Mouse (Mus musculus) CD8-positive naive resting alpha-beta T cell, adult 2 months (primary cell): ENCODE data around the gene Olfr985.

ENCODE experiments used
- DNase-seq, 2 experiments: peaks; one replicate each; pipeline ENCODE4 v3.0.0; 2022; ENCODE audit warnings: low read depth in 2 of 2, low spot score in 2 of 2

The Olfr985 gene

DNA sequence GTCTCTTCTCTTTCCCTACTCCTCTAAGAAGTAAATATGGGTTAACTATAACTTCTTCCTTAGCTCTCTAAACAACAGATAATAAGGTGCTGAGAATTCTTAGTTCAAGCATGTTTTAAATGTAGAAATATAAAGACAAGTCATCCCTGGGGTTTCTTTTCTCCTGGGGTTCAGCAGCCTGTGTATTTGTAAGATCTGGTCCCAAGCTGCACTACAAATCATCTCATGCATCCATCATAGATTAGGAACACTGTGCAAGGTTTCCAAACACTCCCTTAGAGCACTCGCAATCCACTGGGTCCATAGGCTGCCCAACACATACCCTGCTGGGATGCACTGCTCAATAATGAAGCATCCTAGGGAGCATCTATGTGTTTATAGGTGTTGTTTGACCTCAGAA, at the start of gene Olfr985:
Olfr985 (minus strand) TSS at position 101 of the 400 bp plus-strand sequence.
- DNase-seq = no peak

- DNase-seq = no peak
These were observed 47.0 kb upstream of the Olfr985 start for GRCm38 (mm10) chr9:40177017-40177416.

- no peak for DNase-seq
These were observed 36.5 kb upstream of the Olfr985 start for GRCm38 (mm10) chr9:40166446-40166845.

DNA sequence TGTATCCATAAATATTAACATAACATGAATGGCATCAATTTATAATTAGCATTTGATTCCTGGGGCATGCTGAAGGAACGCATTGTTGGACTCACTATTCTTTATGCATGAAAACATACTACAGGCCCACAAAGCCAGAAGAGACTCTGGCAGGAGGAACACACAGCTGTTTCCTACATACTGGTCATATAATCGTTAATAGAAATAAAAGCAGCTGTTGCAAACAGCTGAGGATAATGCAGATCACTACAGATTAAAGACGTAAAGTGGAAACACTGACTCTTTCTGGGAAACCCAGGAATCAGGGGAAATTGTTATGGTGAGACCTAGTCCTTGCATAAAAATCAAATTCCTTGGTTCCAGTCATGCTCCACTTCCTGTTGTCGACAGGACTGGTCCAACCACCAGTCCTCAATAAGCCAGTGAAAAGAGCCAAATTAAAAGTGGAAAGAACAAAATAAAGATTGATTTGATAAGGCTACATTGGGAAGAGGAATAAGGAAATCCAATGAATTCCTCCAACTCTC, 25.2 kb upstream of the Olfr985 start:
- no peak for DNase-seq

DNA sequence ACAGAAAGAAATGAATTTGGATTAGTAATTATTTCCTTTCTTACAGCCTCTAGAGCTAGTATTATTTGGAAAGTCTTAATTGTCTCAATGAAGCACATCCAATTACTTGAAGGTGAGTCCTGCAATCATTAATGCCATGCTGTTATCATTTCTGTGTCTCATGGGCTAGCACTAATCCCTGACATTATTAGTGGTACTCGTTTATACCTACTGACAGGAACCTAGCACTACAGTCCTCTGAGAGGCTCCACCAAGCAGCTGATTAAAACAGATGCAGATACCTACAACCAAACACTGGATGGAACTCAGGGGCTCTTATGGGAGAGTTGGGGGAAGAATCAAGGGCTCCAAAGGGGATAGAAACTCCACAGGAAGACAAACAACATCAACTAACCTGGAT, 11.6 kb upstream of the Olfr985 start:
- no peak for DNase-seq

DNA sequence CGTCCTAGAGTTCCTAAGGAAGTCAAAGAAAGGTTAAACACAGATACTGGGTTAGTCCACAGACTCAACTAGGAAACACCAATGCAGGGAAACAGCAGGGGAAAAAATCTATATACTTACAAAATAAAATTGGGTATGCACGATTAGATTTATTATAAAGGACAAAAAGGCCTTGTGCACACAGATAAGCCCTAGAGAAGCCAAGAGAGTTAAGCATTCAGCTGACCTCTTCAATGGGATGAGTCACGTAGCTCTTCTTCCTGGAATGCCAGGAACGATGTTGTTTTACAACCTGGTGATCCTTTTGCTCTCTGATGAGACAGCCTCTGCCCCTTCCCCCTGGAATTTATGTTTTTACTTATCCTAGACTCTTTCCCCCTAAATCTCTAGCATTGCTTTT, 9.5 kb upstream of the Olfr985 start:
- DNase-seq = no peak

DNA sequence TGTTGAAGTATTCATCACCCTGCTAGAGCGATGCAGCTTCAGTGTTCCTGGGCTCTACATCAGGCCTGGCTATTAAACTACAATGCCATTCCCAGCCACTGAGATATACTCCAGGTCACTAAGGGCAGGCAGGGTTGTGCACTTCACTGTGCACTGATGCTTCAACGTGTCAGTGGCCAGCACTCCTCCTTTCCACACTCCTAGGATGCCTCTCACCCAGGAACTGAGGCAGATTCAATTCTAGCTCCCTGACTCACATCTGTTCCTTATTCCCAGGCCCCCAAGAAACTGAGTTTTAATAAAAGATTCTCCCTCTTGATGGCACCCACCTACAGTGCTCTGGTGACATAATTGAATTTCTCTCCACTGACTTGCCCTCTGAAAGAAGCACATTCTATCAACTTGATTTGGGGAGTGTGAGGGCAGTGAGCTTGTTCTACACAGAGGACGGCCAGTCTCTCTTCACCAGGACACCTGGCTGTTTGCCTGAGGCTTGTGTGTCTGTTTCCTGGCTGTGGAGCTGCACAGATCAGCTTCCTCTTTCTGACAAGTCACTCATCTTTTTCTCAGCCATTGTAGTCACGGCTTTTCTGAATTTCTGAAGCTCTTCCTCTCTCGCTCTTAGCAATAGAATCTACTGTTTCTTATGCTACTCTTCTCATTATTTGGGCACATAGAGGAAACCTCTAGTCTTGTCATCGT, 7.2 kb upstream of the Olfr985 start:
- no peak for DNase-seq

- DNase-seq = no peak
These were observed 572 bp upstream of the Olfr985 start for GRCm38 (mm10) chr9:40130556-40130955.

DNA sequence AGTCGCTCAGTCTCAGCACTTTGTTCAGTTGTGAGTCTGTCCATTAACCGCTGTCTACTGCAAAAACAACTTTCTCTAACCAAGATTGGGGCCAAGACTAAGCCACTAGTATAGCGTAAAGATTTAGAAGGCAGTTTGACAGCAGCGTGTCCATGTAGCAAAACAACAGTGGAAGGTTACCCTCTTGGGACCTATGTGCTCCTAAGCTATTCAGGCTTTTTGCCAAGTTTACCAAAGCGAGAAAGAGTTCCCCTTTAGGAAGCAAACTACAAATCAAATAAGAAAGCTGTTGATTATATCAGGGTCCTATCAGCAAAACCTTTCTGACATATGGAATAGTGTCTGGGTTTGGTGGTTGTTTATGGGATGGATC, 12.7 kb downstream of the Olfr985 start:
- no peak for DNase-seq

DNA sequence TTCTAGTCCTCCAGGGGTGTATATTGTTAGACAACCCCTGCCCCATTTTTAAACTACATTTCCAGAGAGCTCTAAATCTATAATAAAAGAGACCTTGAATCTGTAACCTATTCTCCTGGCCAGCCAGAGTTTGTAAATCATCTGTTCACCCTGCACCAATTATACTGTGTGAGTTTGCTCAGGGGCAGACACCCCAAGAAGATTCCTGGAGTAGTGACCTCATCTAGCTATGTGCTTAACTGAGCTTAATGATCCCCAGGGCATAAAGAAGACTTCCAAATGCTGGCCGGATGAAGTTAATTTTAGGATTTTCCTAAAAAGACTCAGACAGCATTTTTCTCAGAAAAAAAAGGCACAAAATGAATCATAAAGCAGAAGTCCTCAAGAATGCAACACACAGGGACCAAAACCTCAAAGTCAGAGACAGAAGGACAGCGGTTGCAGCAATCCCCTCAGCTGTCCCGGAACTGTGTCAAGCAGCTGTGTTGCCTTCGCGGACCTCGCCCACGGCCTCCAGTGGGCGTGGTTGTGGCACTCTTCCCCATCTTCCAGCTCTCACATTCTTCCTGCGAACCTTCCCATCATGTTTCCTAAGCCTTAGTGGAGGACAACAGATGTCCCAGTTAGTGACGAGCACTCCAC, 13.2 kb downstream of the Olfr985 start:
- no peak for DNase-seq

GRCm38 (mm10) chr9:40114106-40114505, 15.9 kb downstream of the Olfr985 start, which contains the start of gene Olfr984:
Olfr984 (minus strand) TSS chr9:40114206.
- no peak for DNase-seq

DNA sequence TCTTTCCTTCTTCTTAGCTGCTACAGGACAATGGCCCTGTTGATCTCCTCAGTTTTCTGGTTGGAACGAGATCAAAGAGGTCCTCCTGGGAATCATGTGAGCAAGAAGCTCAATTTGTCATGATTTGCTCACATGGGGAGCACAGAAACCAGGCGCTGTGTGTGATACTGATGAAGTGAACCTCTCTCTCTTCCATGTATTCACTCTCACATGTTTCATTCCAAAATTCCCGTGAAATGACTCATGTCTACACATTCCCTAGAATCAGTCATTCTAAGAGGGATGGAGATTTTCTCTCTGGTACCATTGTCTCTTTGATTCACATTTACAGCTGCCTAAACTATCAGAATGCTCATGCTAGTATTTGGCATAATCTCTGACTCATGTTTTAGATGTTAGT, 35.2 kb downstream of the Olfr985 start:
- no peak for DNase-seq

DNA sequence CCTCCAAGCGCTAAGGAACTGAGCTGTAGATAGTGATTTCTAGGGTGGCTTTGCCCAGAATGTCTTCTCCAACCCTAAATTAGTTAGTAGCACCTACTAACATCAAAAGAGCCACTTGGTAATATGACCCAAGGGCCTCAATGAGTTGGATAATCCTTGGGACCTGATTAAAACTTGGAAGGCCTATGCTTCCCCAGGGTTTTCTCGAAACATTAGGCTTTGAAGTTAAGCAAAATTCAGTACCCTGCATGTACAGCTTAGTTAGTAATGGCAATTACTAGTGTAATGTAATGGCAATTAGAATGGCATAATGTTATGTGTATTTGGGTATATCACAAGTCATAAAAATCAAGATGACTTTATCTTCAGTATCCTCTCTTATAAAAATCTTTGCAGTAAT, 36.5 kb downstream of the Olfr985 start, which contains the start of gene Olfr983:
Olfr983 (minus strand) TSS at position 101 of the 400 bp plus-strand sequence.
- no peak for DNase-seq
